Mouse (Mus musculus) midbrain, embryonic 15.5 days (tissue): ENCODE results near the gene Gm8906. TPM values are rescaled to one million over a fixed set of nuclear protein-coding genes. Genes with fewer than 3 reads are reported as not detected.
"Not testable (repeated sequence)": the region's sequence is repeated elsewhere in the genome, so short reads cannot be mapped to it uniquely, and the experiment has no call there.

Source experiments
- ATAC-seq: fragments of 200-750 bp; cut with Nextera tagmentation; replicated peaks from 2 replicates; pipeline ENCODE4 v1.8.0; 2017; ENCODE audit warnings: moderate TSS enrichment
- H3K27ac ChIP-seq: fragments of 300-500 bp; sonication (generic); 2 replicates; pipeline ENCODE4 v1.5.1; 2015; ENCODE audit warnings: mild to moderate bottlenecking, inconsistent platforms
- H3K27me3 ChIP-seq: fragments of 300-500 bp; sonication (generic); replicated peaks from 2 replicates; pipeline ENCODE4 v1.6.1; 2015; ENCODE audit warnings: inconsistent platforms
- H3K36me3 ChIP-seq: fragments of 300-500 bp; sonication (generic); replicated peaks from 2 replicates; pipeline ENCODE4 v1.6.1; 2015; ENCODE audit warnings: inconsistent platforms
- H3K4me1 ChIP-seq: fragments of 300-500 bp; sonication (generic); 2 replicates; pipeline ENCODE4 v1.6.1; 2015; ENCODE audit warnings: inconsistent platforms
- H3K4me2 ChIP-seq: fragments of 300-500 bp; sonication (generic); 2 replicates; pipeline ENCODE4 v1.6.1; 2015; ENCODE audit warnings: inconsistent platforms, mild to moderate bottlenecking, moderate library complexity
- H3K4me3 ChIP-seq: fragments of 300-500 bp; sonication (generic); 2 replicates; pipeline ENCODE4 v1.5.1; 2015; ENCODE audit warnings: mild to moderate bottlenecking, inconsistent platforms
- H3K9ac ChIP-seq: fragments of 300-500 bp; sonication (generic); 2 replicates; pipeline ENCODE4 v1.6.1; 2015; ENCODE audit warnings: mild to moderate bottlenecking, inconsistent platforms
- H3K9me3 ChIP-seq: fragments of 300-500 bp; sonication (generic); 2 replicates; pipeline ENCODE4 v1.6.1; 2016; ENCODE audit warnings: inconsistent platforms
- WGBS: fragments of 180-500 bp; shearing (Covaris S2); methylation state at CpG from one replicate; pipeline ENCODE4 v1.1.7; 2015; ENCODE audit warnings: mixed read lengths; 5-methylcytosine and 5-hydroxymethylcytosine counted together
- polyA plus RNA-seq: library from polyadenylated mRNA; unstranded; fragments of >200 nt; fragmentation: Nextera tagmentation; extraction: Ambion mirVana; gene quantifications from 2 replicates; pipeline ENCODE4 v1.2.1, GENCODE M21; 2015

Gene Gm8906
- not detected in 2 replicates for polyA plus RNA-seq

DNA sequence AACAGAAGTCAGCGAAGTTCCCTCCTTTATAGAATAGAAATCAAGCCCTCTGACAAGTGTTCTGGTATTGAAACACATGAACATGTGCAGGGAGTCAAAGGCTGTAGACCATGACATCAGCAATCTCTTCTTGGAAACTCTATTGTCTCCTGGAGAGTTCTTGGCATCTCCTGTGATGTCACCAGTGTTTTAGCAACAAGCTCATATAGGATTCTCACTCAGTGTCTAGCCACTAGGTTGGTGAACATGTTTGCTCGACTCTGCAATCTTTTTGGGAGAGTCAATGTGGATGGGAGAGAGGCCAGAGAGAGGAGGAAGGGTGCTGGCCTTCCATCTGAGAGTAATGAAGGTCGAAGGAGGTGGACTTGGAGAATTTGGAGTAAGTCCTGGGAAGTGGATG lies at the start of gene Gm8906:
Gene Gm8906, plus strand, starts transcription at position 301 of the 400 bp plus-strand sequence.
- H3K9ac ChIP-seq, H3K9me3 ChIP-seq, H3K27me3 ChIP-seq, H3K27ac ChIP-seq, H3K4me1 ChIP-seq, ATAC-seq, H3K4me2 ChIP-seq, H3K36me3 ChIP-seq, H3K4me3 ChIP-seq: not testable (repeated sequence)
- 46% methylated on average over 2 of the region's 3 CpGs for WGBS

Other genes with a start within 250 kb of the Gm8906 start
- gene Gm8890, start 246.7 kb upstream of the Gm8906 start, polyA plus RNA-seq: not detected in 2 replicates
- gene Speer1, start 161.2 kb upstream of the Gm8906 start, polyA plus RNA-seq: not detected in 2 replicates
- gene Gm8897, start 86.3 kb upstream of the Gm8906 start, polyA plus RNA-seq: not detected in 2 replicates
- not detected in 2 replicates for gene Gm6460, start 92.2 kb downstream of the Gm8906 start, polyA plus RNA-seq
- not detected in 2 replicates for gene Gm8922, start 179.3 kb downstream of the Gm8906 start, polyA plus RNA-seq